Mouse (Mus musculus): ENCODE results near the gene D630045J12Rik. TPM values are rescaled to one million over a fixed set of nuclear protein-coding genes. Genes with fewer than 3 reads are reported as not detected.

Gene D630045J12Rik
- total and polyA plus RNA-seq, 2 experiments from 2014 or later: 7.6 to 31.9 TPM

DNA sequence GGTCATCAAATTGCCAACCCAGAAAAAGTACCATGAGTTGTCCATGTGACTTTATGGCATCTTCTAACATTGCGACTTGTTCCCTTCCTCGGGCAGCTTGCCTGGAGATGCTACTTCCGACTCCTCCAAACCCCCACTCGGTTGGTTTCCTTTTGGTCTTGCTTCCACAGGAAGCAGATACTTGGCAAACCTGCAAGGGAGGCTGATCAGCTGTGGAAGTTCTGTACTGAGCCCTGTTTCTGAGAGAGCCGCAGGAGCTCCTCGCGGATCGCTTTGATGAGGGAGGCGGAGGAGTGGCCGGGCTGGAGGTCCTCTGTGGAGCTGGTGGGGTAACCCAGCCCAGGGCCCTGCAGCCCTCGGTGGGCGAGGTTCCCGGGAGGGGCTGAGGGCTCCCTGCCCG lies 125.7 kb downstream of the D630045J12Rik start:
- H3K27ac ChIP-seq: no peak overlapping the region
- H3K4me3 ChIP-seq (ENCODE audit: low read length): no peak overlapping the region
- peaks cover 30% of the 10 kb centered on the region; the same call in 1 of the 2 replicates for H3K36me3 ChIP-seq (ENCODE audit: insufficient read depth, low read length)
- no peak overlapping the region for H3K9ac ChIP-seq (replicated peaks; ENCODE audit: low read length)
- no peak for DNase-seq (ENCODE audit: low spot score)
- H3K27me3 ChIP-seq (ENCODE audit: insufficient read depth, low read length): no peaks in the 10 kb centered on the region
- TF ChIP-seq CTCF (IDR thresholded peaks at IDR 0.05; ENCODE audit: low read depth): no peak
- H3K4me1 ChIP-seq (ENCODE audit: insufficient read depth, low read length): no peaks in the 10 kb centered on the region
- no peak overlapping the region for H3K4me2 ChIP-seq (ENCODE audit: low read depth, low read length)
- 84% methylated on average over 14 of the region's 14 CpGs for WGBS
- no peak for ATAC-seq
- H3K9me3 ChIP-seq (ENCODE audit: low read length): no peaks in the 10 kb centered on the region

DNA sequence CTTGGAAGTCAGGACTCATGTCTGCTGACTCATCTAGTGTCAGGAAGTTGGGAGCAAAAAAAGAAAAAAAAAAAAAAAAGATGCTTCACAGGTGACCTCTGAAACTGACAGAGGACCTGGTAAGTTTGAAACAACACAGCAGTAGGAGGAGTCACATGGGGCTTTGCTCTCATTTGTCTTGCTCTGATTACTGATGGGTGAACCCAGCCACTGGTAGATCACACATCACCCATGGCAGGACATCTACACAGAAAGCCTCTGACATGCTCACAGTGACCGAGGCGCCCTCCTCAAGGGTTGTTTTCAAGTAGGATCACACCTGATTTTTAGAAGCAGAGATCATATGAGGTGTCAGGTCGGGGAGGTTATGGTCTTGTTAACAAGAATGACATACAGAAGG lies 128.3 kb downstream of the D630045J12Rik start:
- H3K9me3 ChIP-seq (ENCODE audit: low read length): no peaks in the 10 kb centered on the region
- 93% methylated on average over 3 of the region's 3 CpGs for WGBS
- TF ChIP-seq CTCF (IDR thresholded peaks at IDR 0.05; ENCODE audit: low read depth): no peak
- no peak overlapping the region for H3K4me2 ChIP-seq (ENCODE audit: low read depth, low read length)
- no peak overlapping the region for H3K9ac ChIP-seq (replicated peaks; ENCODE audit: low read length)
- no peaks in the 10 kb centered on the region for H3K4me1 ChIP-seq (ENCODE audit: insufficient read depth, low read length)
- no peak overlapping the region for H3K27ac ChIP-seq
- H3K36me3 ChIP-seq (ENCODE audit: insufficient read depth, low read length): peaks cover 30% of the 10 kb centered on the region; the same call in 1 of the 2 replicates
- ATAC-seq (no peak), DNase-seq (ENCODE audit: low spot score) (no peak)
- no peaks in the 10 kb centered on the region for H3K27me3 ChIP-seq (ENCODE audit: insufficient read depth, low read length)
- no peak overlapping the region for H3K4me3 ChIP-seq (ENCODE audit: low read length)

DNA sequence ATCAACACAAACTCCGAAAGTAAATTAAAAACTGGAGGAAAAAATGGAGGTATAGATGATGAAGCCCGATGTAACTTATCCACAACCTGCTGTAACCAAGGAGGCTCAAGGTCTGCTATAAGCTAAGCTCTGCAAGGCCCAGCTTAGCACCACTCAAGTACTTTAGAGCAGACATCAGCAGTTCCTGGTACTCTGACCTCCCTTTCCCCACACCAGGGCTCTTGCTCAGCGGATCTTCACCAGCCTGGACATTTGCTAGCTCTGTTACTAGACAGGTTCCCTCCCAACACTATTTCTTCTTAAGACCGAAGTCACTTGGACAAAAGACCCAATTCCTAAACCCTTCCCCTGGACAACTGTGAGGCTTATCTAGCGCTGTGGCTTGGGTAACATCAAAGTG lies 128.9 kb downstream of the D630045J12Rik start:
- H3K27me3 ChIP-seq (ENCODE audit: insufficient read depth, low read length): no peaks in the 10 kb centered on the region
- peaks cover 25% of the 10 kb centered on the region; the same call in 1 of the 2 replicates for H3K36me3 ChIP-seq (ENCODE audit: insufficient read depth, low read length)
- H3K9ac ChIP-seq (replicated peaks; ENCODE audit: low read length): no peak overlapping the region
- no peak overlapping the region for H3K27ac ChIP-seq
- no peaks in the 10 kb centered on the region for H3K9me3 ChIP-seq (ENCODE audit: low read length)
- no peak overlapping the region for H3K4me2 ChIP-seq (ENCODE audit: low read depth, low read length)
- H3K4me1 ChIP-seq (ENCODE audit: insufficient read depth, low read length): no peaks in the 10 kb centered on the region
- TF ChIP-seq CTCF (IDR thresholded peaks at IDR 0.05; ENCODE audit: low read depth): no peak
- no peak for DNase-seq (ENCODE audit: low spot score)
- 96% methylated on average over 5 of the region's 5 CpGs for WGBS
- no peak for ATAC-seq
- no peak overlapping the region for H3K4me3 ChIP-seq (ENCODE audit: low read length)

DNA sequence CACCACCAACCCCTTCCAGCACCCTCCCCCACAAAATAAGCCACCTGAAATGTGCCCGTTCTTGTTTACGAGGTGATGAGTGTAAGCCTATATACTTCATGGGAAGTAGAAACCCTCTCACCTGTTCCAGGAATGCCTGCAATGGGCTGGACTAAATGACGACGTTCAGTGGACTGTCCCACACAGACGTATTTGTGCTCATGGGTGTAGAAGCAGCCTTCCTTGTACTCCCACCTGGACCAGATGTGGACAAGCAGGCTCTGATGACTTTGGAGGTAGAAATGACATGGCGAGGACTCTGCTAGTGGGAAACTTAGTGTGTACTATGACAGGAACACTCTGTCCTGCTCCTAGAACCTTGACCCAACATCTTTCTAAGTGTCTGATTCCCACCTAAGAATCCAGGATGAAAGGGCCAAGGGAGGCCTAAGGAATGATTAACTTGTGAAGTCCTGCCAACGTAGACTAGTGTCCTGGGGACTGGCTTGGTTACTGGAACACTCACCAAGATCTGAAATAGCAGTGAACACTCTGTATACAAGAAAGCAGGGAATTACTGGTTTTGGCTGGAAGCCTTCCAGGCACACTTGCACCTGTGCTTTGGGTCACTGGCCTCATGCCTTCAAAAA lies 129.5 kb downstream of the D630045J12Rik start, which contains the start of gene Atp6v0a4:
Atp6v0a4 (minus strand) TSS at position 380 of the 629 bp plus-strand sequence.
- no peaks in the 10 kb centered on the region for H3K27me3 ChIP-seq (ENCODE audit: insufficient read depth, low read length)
- no peak for TF ChIP-seq CTCF (IDR thresholded peaks at IDR 0.05; ENCODE audit: low read depth)
- no peak within 1 kb of the TSS for H3K4me2 ChIP-seq (ENCODE audit: low read depth, low read length)
- ATAC-seq (no peak), DNase-seq (ENCODE audit: low spot score) (no peak)
- H3K4me3 ChIP-seq (ENCODE audit: low read length): no peak within 1 kb of the TSS
- H3K9ac ChIP-seq (replicated peaks; ENCODE audit: low read length): no peak within 1 kb of the TSS
- no peaks in the 10 kb centered on the region for H3K9me3 ChIP-seq (ENCODE audit: low read length)
- H3K36me3 ChIP-seq (ENCODE audit: insufficient read depth, low read length): peaks cover 24% of the 10 kb centered on the region; the same call in 1 of the 2 replicates
- WGBS: 88% methylated on average over 7 of the region's 7 CpGs
- no peaks in the 10 kb centered on the region for H3K4me1 ChIP-seq (ENCODE audit: insufficient read depth, low read length)
- no peak within 1 kb of the TSS for H3K27ac ChIP-seq

DNA sequence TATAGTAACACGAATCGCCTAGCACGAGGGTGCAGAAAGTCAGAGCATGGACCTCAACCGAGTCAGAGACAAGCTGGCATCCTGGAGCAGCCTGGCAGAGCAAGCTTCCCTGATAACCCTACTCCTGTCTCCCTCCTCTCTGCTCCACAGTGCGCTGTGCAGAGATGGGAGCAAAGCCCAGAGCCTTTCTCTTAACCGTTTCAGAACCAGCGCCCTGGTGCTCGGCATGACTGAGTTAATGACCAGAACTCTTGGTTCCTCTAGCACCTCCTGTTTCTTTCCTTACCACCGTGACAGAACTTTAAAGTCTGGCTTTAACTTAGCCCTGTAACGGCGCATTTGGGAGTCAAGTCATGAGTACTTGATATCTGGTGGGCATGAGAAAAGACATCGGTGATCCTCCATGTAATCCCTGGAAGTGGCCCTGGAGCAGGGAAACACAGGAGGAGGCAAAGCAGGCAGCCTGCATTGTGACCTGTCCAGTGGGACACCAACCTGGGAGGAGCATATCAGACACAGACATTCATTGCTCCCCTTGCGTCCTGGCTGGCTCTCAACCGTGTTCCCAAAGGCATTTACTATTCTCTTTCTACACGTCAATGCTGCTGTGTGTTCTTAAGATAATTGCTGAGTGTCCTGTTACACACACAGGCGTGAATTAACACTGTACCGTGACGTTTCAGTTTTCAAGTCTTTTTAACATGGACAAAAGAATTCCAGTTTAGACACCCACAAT lies 130.2 kb downstream of the D630045J12Rik start:
- Histone ChIP-seq H3K27ac (no peak overlapping the region), H3K27me3 (ENCODE audit: insufficient read depth, low read length) (no peaks in the 10 kb centered on the region), H3K9ac (replicated peaks; ENCODE audit: low read length) (no peak overlapping the region), H3K4me3 (ENCODE audit: low read length) (no peak overlapping the region), H3K4me1 (ENCODE audit: insufficient read depth, low read length) (no peaks in the 10 kb centered on the region), H3K4me2 (ENCODE audit: low read depth, low read length) (no peak overlapping the region), H3K36me3 (ENCODE audit: insufficient read depth, low read length) (peaks cover 21% of the 10 kb centered on the region; the same call in 1 of the 2 replicates), H3K9me3 (ENCODE audit: low read length) (no peaks in the 10 kb centered on the region)
- ATAC-seq (no peak), DNase-seq (ENCODE audit: low spot score) (no peak)
- no peak for TF ChIP-seq CTCF (IDR thresholded peaks at IDR 0.05; ENCODE audit: low read depth)
- WGBS: 75% methylated on average over 18 of the region's 18 CpGs

DNA sequence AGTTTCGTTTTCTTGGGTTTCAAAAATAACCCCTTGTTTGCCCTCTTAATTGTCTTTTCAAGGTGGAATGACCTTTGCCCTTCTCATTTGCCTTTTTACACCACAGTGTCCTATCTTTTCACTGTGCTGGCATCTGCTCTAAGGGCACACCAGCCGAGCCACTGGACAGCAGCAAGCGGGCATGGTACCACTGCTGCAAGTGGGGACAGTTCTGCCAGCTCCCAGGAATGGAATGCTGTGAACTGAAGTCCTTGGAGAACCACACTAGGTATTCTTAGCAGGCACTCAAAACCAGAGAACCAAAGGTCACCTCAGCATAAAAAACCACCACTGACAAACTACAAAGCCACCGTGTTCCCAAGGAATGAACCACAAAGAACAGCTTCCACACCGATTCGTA lies 131.0 kb downstream of the D630045J12Rik start:
- Histone ChIP-seq H3K36me3 (ENCODE audit: insufficient read depth, low read length) (peaks cover 13% of the 10 kb centered on the region; the same call in 1 of the 2 replicates), H3K27ac (no peak overlapping the region), H3K27me3 (ENCODE audit: insufficient read depth, low read length) (no peaks in the 10 kb centered on the region), H3K4me3 (ENCODE audit: low read length) (no peak overlapping the region), H3K4me1 (ENCODE audit: insufficient read depth, low read length) (no peaks in the 10 kb centered on the region), H3K9ac (replicated peaks; ENCODE audit: low read length) (no peak overlapping the region), H3K9me3 (ENCODE audit: low read length) (no peaks in the 10 kb centered on the region), H3K4me2 (ENCODE audit: low read depth, low read length) (no peak overlapping the region)
- ATAC-seq: no peak
- TF ChIP-seq CTCF (IDR thresholded peaks at IDR 0.05; ENCODE audit: low read depth): no peak
- WGBS: 58% methylated on average over 6 of the region's 6 CpGs
- no peak for DNase-seq (ENCODE audit: low spot score)

Data from hindbrain, postnatal 0 days (tissue).